10 mouse cellular contexts compared by ENCODE assay signal in genomic region chr4:97581314-97582063, GRCm38 (mm10).
DNase-seq lines count a peak whose midpoint lies in the region; ATAC-seq and TF ChIP-seq lines count a peak whose summit lies in the region.
"Had no signal": no experiment of that assay in that cellular context is flagged by ENCODE, and none has a peak within 500 bp of the region (broad histone marks: within the 10 kb centered on the region; RNA-seq: fewer than 3 reads in every experiment).

No protein-coding gene starts in this region.

- peak overlapping the region; percentile 55; the same call in 1 of the 2 replicates for H3K27ac ChIP-seq in left cerebral cortex, adult 2 months
- H3K27ac ChIP-seq in embryonic facial prominence, embryonic 15.5 days (replicated peaks): peak overlapping the region; percentile 39; the same call in 1 of the 2 replicates
- H3K27ac ChIP-seq in hindbrain, embryonic 15.5 days (replicated peaks): peak overlapping the region; percentile 64
- H3K27ac ChIP-seq: heart, embryonic 15.5 days had no signal

- DNase-seq in left cerebral cortex, adult 2 months (ENCODE audit: extremely low spot score in 1 of 2, low spot score in 2 of 2): no peak
- no peak for DNase-seq in left cerebral cortex, postnatal 36 days (ENCODE audit: low spot score in 2 of 2)
- peak; percentile 62 for DNase-seq in retina, embryonic 14.5 days (ENCODE audit: low spot score)
- DNase-seq in adrenal gland, adult 18-20 months (ENCODE audit: low spot score in 2 of 2): no peak
- DNase-seq: spleen, adult 18-20 months; thymus, adult 18-20 months had no signal

- H3K4me2 ChIP-seq in embryonic facial prominence, embryonic 15.5 days (replicated peaks): peak overlapping the region; percentile 34
- peak overlapping the region; percentile 42 for H3K4me2 ChIP-seq in hindbrain, embryonic 15.5 days
- H3K4me2 ChIP-seq: heart, embryonic 15.5 days had no signal

- no peak overlapping the region for H3K9ac ChIP-seq in embryonic facial prominence, embryonic 15.5 days
- peak overlapping the region; percentile 9; the same call in 1 of the 2 replicates for H3K9ac ChIP-seq in hindbrain, embryonic 15.5 days
- H3K9ac ChIP-seq: heart, embryonic 15.5 days had no signal

- no peak overlapping the region for H3K4me3 ChIP-seq in left cerebral cortex, adult 2 months
- peak overlapping the region; percentile 28 for H3K4me3 ChIP-seq in embryonic facial prominence, embryonic 15.5 days (replicated peaks)
- H3K4me3 ChIP-seq in hindbrain, embryonic 15.5 days: peak overlapping the region; percentile 20
- H3K4me3 ChIP-seq: heart, embryonic 15.5 days had no signal

- no peaks in the 10 kb centered on the region for H3K36me3 ChIP-seq in embryonic facial prominence, embryonic 15.5 days
- H3K36me3 ChIP-seq in hindbrain, embryonic 15.5 days: no peaks in the 10 kb centered on the region
- H3K36me3 ChIP-seq: heart, embryonic 15.5 days had no signal

- 29% methylated on average over 12 of the region's 12 CpGs for WGBS in embryonic facial prominence, embryonic 15.5 days
- 26% methylated on average over 12 of the region's 12 CpGs for WGBS in hindbrain, embryonic 15.5 days

- H3K4me1 ChIP-seq in embryonic facial prominence, embryonic 15.5 days: peaks cover 16% of the 10 kb centered on the region
- H3K4me1 ChIP-seq in hindbrain, embryonic 15.5 days (replicated peaks): peaks cover 9% of the 10 kb centered on the region
- H3K4me1 ChIP-seq: heart, embryonic 15.5 days had no signal

- peaks cover 11% of the 10 kb centered on the region for H3K27me3 ChIP-seq in embryonic facial prominence, embryonic 15.5 days
- H3K27me3 ChIP-seq in hindbrain, embryonic 15.5 days: no peaks in the 10 kb centered on the region
- H3K27me3 ChIP-seq: heart, embryonic 15.5 days had no signal

- no peak for ATAC-seq in embryonic facial prominence, embryonic 15.5 days (ENCODE audit: insufficient number of reproducible peaks, low FRiP score, low TSS enrichment, low read depth)
- ATAC-seq in hindbrain, embryonic 15.5 days (ENCODE audit: low FRiP score, low read depth): 0 out of 2 replicates have a peak, but pooled peaks have one; percentile 25
- ATAC-seq in granulocyte monocyte progenitor cell, adult 5-6 weeks (replicated peaks; ENCODE audit: poor library complexity, severe bottlenecking): no peak

- no peak for TF ChIP-seq CTCF in left cerebral cortex, adult 2 months (IDR thresholded peaks at IDR 0.05)

- intact Hi-C loops in left cerebral cortex, adult 2 months (cut with DNase I): loop anchor here (5.0 to 10.0 kb wide), 2 partner anchors 36 to 193 kb away; partner anchors contain the start of genes E130114P18Rik and Nfia
- intact Hi-C loops in left cerebral cortex, postnatal 36 days (cut with DNase I): loop anchor here (5.0 to 10.0 kb wide), 3 partner anchors 36 to 193 kb away; partner anchors contain the start of genes E130114P18Rik and Nfia

- H3K9me3 ChIP-seq in embryonic facial prominence, embryonic 15.5 days (replicated peaks): no peaks in the 10 kb centered on the region
- H3K9me3 ChIP-seq in hindbrain, embryonic 15.5 days: no peaks in the 10 kb centered on the region
- H3K9me3 ChIP-seq: heart, embryonic 15.5 days had no signal
